Mouse (Mus musculus): ENCODE results near the gene Olfr806.

GRCm38 (mm10) chr10:129765182-129765581 is 23.5 kb upstream of the Olfr806 start, which contains the start of gene Olfr808:
- TF ChIP-seq CTCF (IDR thresholded peaks at IDR 0.05; ENCODE audit: control insufficient read depth, insufficient read depth, insufficient read length) (no peak), USF1 (IDR thresholded peaks at IDR 0.05; ENCODE audit: low read depth) (no peak), CEBPB (IDR thresholded peaks at IDR 0.05; ENCODE audit: low read depth) (no peak), MAX (IDR thresholded peaks at IDR 0.05) (no peak), FOSL1 (IDR thresholded peaks at IDR 0.05; ENCODE audit: insufficient read depth, low read length, poor library complexity, severe bottlenecking) (no peak), MYOD1 (IDR thresholded peaks at IDR 0.05; ENCODE audit: control insufficient read depth, insufficient read length, low read depth) (no peak)

All from C2C12 (cell line).